Mouse (Mus musculus) hindbrain, embryonic 16.5 days (tissue): ENCODE results near the gene Txndc12. TPM values are rescaled to one million over a fixed set of nuclear protein-coding genes. Genes with fewer than 3 reads are reported as not detected.

Experiments
- ATAC-seq: fragments of 200-750 bp; cut with Nextera tagmentation; 2 replicates; pipeline ENCODE4 v1.8.0; 2017; ENCODE audit warnings: moderate TSS enrichment, moderate library complexity
- H3K27ac ChIP-seq: fragments of 300-500 bp; sonication (generic); 2 replicates; pipeline ENCODE4 v1.5.1; 2014; ENCODE audit warnings: low read depth, mild to moderate bottlenecking, control low read depth, low read length, moderate library complexity
- H3K27me3 ChIP-seq: fragments of 300-500 bp; sonication (generic); replicated peaks from 2 replicates; pipeline ENCODE4 v1.6.1; 2014; ENCODE audit warnings: low read length; ENCODE audit not compliant: control insufficient read depth, insufficient read depth
- H3K36me3 ChIP-seq: fragments of 300-500 bp; sonication (generic); 2 replicates; pipeline ENCODE4 v1.6.1; 2014; ENCODE audit warnings: mild to moderate bottlenecking, low read length, moderate library complexity, mixed read lengths; ENCODE audit not compliant: control insufficient read depth, insufficient read depth
- H3K4me1 ChIP-seq: fragments of 300-500 bp; sonication (generic); 2 replicates; pipeline ENCODE4 v1.6.1; 2014; ENCODE audit warnings: low read depth, low read length; ENCODE audit not compliant: control insufficient read depth, insufficient read depth
- H3K4me2 ChIP-seq: fragments of 300-500 bp; sonication (generic); 2 replicates; pipeline ENCODE4 v1.6.1; 2014; ENCODE audit warnings: mild to moderate bottlenecking, low read length, control low read depth, moderate library complexity
- H3K4me3 ChIP-seq: fragments of 300-500 bp; sonication (generic); 2 replicates; pipeline ENCODE4 v1.5.1; 2014; ENCODE audit warnings: mild to moderate bottlenecking, low read length, control low read depth, moderate library complexity
- H3K9ac ChIP-seq: fragments of 300-500 bp; sonication (generic); 2 replicates; pipeline ENCODE4 v1.6.1; 2014; ENCODE audit warnings: low read depth, mild to moderate bottlenecking, control low read depth, low read length, moderate library complexity
- H3K9me3 ChIP-seq: fragments of 300-500 bp; sonication (generic); 2 replicates; pipeline ENCODE4 v1.6.1; 2014; ENCODE audit warnings: mild to moderate bottlenecking, low read length, moderate library complexity; ENCODE audit not compliant: control insufficient read depth
- WGBS: fragments of 180-500 bp; shearing (Covaris S2); extraction: QIAGEN DNeasy Blood & Tissue Kit; methylation state at CpG from one replicate; pipeline ENCODE4 v1.1.7; 2014; 5-methylcytosine and 5-hydroxymethylcytosine counted together
- polyA plus RNA-seq: library from polyadenylated mRNA; unstranded; fragments of >200 nt; fragmentation: Nextera tagmentation; extraction: Ambion mirVana; gene quantifications from 2 replicates; pipeline ENCODE4 v1.2.1, GENCODE M21; 2015

Txndc12 gene
- 68.7 and 70.4 TPM in 2 replicates for polyA plus RNA-seq

GRCm38 (mm10) chr4:108834115-108834970 lies at the start of gene Txndc12:
Gene Txndc12, plus strand, starts transcription at chr4:108834601.
- under 1% methylated on average over 34 of the region's 34 CpGs for WGBS
- peak; percentile 83 for ATAC-seq

GRCm38 (mm10) chr4:108789258-108789936 lies 45.0 kb upstream of the Txndc12 start:
- ATAC-seq: no peak
- WGBS: 82% methylated on average over 6 of the region's 6 CpGs
- no peaks in the 10 kb centered on the region for H3K4me1 ChIP-seq
- no peak overlapping the region for H3K4me2 ChIP-seq
- H3K36me3 ChIP-seq: no peaks in the 10 kb centered on the region
- no peak overlapping the region for H3K27ac ChIP-seq
- no peaks in the 10 kb centered on the region for H3K9me3 ChIP-seq
- H3K4me3 ChIP-seq: no peak overlapping the region
- no peaks in the 10 kb centered on the region for H3K27me3 ChIP-seq
- H3K9ac ChIP-seq: no peak overlapping the region

More at GRCm38 (mm10) chr4:108834115-108834970, at the start of gene Txndc12:
- peaks cover 25% of the 10 kb centered on the region for H3K4me1 ChIP-seq
- H3K4me3 ChIP-seq: peak within 1 kb of the TSS; percentile 91
- H3K36me3 ChIP-seq: no peaks in the 10 kb centered on the region
- peak within 1 kb of the TSS; percentile 99 for H3K27ac ChIP-seq
- H3K27me3 ChIP-seq: no peaks in the 10 kb centered on the region
- peak within 1 kb of the TSS; percentile 99 for H3K9ac ChIP-seq
- no peaks in the 10 kb centered on the region for H3K9me3 ChIP-seq
- H3K4me2 ChIP-seq: peak within 1 kb of the TSS; percentile 87

GRCm38 (mm10) chr4:108790507-108790906 lies 43.9 kb upstream of the Txndc12 start:
- H3K27ac ChIP-seq: no peak overlapping the region
- H3K4me2 ChIP-seq: no peak overlapping the region
- no peaks in the 10 kb centered on the region for H3K9me3 ChIP-seq
- no peaks in the 10 kb centered on the region for H3K36me3 ChIP-seq
- 65% methylated on average over 1 of the region's 1 CpGs for WGBS
- no peaks in the 10 kb centered on the region for H3K4me1 ChIP-seq
- no peak overlapping the region for H3K9ac ChIP-seq
- no peak overlapping the region for H3K4me3 ChIP-seq
- no peak for ATAC-seq
- no peaks in the 10 kb centered on the region for H3K27me3 ChIP-seq

- no peak for ATAC-seq
- no peak overlapping the region for H3K4me2 ChIP-seq
- 67% methylated on average over 1 of the region's 1 CpGs for WGBS
Observed at GRCm38 (mm10) chr4:108793941-108794340, 40.5 kb upstream of the Txndc12 start.

DNA sequence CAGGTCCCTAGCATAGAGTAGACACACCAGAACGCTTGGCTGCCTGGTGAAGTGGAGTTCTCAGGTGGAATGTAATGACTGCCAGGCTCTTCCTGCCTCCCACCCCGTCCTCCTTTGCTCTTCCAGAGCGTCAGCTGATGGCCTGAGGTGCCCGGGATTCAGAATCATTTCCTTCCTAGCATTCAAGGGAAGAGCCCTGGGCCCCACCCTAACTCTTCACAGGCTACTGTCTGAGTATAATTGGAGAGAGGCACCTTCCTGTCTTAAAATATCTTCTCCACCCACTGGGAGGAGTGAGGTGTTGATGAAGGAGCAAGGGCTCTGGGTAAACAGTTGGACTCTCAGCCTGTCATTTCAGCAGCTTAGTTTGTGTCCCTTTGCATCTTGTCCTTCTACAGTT lies 37.7 kb upstream of the Txndc12 start:
- WGBS: 58% methylated on average over 4 of the region's 4 CpGs
- Histone ChIP-seq H3K27ac (no peak overlapping the region), H3K36me3 (no peaks in the 10 kb centered on the region), H3K9me3 (no peaks in the 10 kb centered on the region), H3K9ac (no peak overlapping the region), H3K4me1 (no peaks in the 10 kb centered on the region), H3K27me3 (no peaks in the 10 kb centered on the region), H3K4me2 (no peak overlapping the region), H3K4me3 (no peak overlapping the region)
- no peak for ATAC-seq

More at GRCm38 (mm10) chr4:108793941-108794340, 40.5 kb upstream of the Txndc12 start:
- Histone ChIP-seq H3K4me3 (no peak overlapping the region), H3K36me3 (no peaks in the 10 kb centered on the region), H3K9me3 (no peaks in the 10 kb centered on the region), H3K9ac (no peak overlapping the region), H3K4me1 (no peaks in the 10 kb centered on the region), H3K27me3 (no peaks in the 10 kb centered on the region), H3K27ac (no peak overlapping the region)

DNA sequence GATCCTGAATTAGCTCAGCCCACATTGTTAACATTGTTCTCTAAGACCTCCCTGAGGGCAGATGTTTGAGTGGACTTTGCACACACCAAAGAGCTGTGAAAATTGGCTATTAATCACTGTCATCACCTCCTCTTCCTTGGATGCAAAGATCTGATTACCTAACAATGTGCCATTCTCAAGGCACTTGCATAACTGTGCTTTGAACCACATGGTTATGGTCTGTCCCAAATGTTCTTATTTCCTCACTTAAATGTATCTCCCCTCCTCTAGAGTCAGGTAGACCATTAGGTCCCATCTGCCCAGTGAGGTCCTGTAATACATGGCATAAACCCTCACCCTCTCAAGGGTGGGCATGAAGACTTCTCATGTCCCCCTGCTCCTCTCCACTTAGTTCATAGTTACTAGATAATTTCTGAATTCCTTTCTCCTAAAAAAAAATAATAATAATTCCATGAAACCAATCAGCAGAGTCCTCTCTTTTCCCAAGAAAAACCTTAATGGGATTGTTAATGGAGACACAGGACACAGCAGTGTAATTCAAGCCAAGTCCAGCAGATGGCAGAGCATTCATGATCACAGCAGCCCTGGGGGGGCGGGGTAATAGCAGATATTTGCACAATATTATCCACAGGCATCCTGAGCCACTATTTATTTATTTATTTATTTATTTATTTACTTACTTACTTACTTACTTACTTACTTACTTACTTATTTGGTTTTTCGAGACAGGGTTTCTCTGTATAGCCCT lies 36.1 kb upstream of the Txndc12 start:
- Histone ChIP-seq H3K9ac (no peak overlapping the region), H3K27ac (no peak overlapping the region), H3K9me3 (no peaks in the 10 kb centered on the region), H3K4me1 (no peaks in the 10 kb centered on the region), H3K4me2 (no peak overlapping the region), H3K4me3 (no peak overlapping the region), H3K27me3 (no peaks in the 10 kb centered on the region), H3K36me3 (no peaks in the 10 kb centered on the region)
- ATAC-seq: no peak
- 58% methylated on average over 2 of the region's 2 CpGs for WGBS

DNA sequence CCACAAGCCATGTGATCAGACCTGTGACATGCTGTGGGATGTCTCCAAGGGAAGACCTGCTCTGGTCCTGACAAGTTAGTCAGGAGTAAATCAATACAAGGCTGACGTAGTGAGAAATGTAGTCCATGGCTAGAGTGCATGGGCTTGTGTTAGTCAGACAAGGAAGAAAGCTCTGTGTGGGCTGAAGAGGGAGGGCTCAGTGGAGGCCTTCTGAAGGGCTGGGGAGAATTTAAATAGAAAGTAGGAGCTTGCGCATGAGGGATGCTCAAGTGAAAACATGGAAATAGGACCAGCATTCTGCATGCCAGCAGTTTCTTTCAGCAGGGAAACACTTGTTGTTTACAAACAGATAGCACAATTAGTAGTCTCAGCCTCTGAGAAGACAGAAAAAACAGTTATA lies 30.9 kb upstream of the Txndc12 start:
- no peak for ATAC-seq
- no peaks in the 10 kb centered on the region for H3K36me3 ChIP-seq
- WGBS: 81% methylated on average over 2 of the region's 2 CpGs

GRCm38 (mm10) chr4:108811142-108811541 lies 23.3 kb upstream of the Txndc12 start:
- H3K9ac ChIP-seq: no peak overlapping the region
- 75% methylated on average over 4 of the region's 4 CpGs for WGBS
- no peak for ATAC-seq

More for the DNA sequence above, 30.9 kb upstream of the Txndc12 start:
- Histone ChIP-seq H3K9ac (no peak overlapping the region), H3K4me1 (no peaks in the 10 kb centered on the region), H3K27me3 (no peaks in the 10 kb centered on the region), H3K4me2 (no peak overlapping the region), H3K4me3 (no peak overlapping the region), H3K9me3 (no peaks in the 10 kb centered on the region), H3K27ac (no peak overlapping the region)

More at GRCm38 (mm10) chr4:108811142-108811541, 23.3 kb upstream of the Txndc12 start:
- no peaks in the 10 kb centered on the region for H3K27me3 ChIP-seq
- no peak overlapping the region for H3K4me2 ChIP-seq
- no peaks in the 10 kb centered on the region for H3K9me3 ChIP-seq
- H3K36me3 ChIP-seq: 0 out of 2 replicates have a peak, but pooled peaks cover 2% of the 10 kb centered on the region
- H3K4me3 ChIP-seq: no peak overlapping the region
- no peaks in the 10 kb centered on the region for H3K4me1 ChIP-seq
- no peak overlapping the region for H3K27ac ChIP-seq
